Mouse (Mus musculus): Measurements from ENCODE around the gene Fam166b. TPM values are rescaled to one million over a fixed set of nuclear protein-coding genes. Genes with fewer than 3 reads are reported as not detected.

The Fam166b gene
- total and polyA plus RNA-seq, 3 experiments: 0.11 TPM; not detected in 2

DNA sequence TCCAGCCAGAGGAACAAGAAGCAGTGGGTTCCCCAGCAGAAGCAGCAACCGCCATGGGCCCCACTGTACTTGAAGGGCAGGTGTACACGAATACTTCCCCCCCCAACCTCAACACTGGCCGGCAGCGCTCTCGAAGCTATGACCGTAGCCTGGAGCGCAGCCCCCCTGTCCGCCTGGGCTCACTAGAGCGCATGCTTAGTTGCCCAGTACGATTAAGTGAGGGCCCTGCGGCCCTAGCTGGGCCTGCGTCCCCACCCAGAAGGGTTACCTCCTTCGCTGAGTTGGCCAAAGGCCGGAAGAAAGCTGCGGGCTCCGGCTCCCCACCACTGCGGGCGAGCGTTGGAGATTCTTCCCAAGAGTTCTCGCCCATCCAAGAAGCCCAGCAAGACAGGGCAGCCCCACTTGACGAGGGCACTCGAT lies 12.9 kb downstream of the Fam166b start:
- peaks cover 2% of the 10 kb centered on the region for H3K36me3 ChIP-seq (replicated peaks)

DNA sequence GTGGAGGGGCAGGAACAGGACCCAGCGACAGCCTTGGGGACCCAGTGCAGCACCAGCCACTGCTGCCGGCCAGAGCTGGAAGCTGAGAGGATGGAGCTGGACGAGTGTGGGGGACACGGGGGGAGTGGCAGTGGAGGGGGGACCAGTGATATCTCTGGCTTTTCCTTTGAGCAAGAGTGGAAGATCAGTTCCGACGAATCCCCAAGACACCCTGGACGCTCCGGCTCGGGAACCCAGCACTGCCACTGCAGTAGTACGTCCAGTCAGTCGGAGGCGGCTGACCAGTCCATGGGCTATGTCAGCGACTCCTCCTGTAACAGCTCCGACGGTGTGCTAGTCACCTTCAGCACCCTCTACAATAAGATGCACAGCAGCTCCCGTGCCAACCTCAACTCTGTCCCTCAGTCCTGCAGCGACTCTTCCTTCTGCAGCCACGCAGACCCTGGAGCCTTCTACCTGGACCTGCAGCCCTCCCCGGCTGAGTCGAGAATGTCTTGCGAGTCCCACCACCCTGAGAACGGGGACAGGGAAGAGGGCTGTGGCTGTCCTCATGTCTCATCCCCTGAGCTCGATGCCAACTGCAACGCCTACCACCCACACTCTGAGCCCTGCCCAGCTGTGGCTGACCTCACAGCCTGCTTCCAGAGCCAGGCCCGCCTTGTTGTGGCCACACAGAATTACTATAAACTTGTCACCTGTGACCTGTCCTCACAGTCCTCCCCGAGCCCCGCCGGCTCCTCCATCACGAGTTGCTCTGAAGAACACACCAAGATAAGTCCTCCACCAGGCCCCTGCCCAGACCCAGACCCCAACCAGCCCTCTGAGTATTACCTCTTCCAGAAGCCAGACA lies 13.5 kb downstream of the Fam166b start:
- H3K4me3 ChIP-seq (ENCODE audit: low read depth, low read length): peak overlapping the region; percentile 45; the same call in 1 of the 2 replicates
- H3K36me3 ChIP-seq (replicated peaks): peaks cover 2% of the 10 kb centered on the region
- peaks cover 23% of the 10 kb centered on the region for H3K9me3 ChIP-seq (replicated peaks)
- peaks cover 75% of the 10 kb centered on the region for H3K4me1 ChIP-seq (ENCODE audit: insufficient read depth, low read depth, low read length)
- no peak for ATAC-seq (ENCODE audit: extremely low read depth, insufficient number of reproducible peaks, low FRiP score, poor library complexity, severe bottlenecking)
- TF ChIP-seq GATA2 (IDR thresholded peaks at IDR 0.05; ENCODE audit: borderline replicate concordance, low read depth, low read length): no peak
- no peak for TF ChIP-seq GATA1 (IDR thresholded peaks at IDR 0.05; ENCODE audit: borderline replicate concordance, low read length)
- no peak for TF ChIP-seq CTCF (IDR thresholded peaks at IDR 0.05; ENCODE audit: low read depth, low read length)
- no peak for TF ChIP-seq POLR2AphosphoS5 (IDR thresholded peaks at IDR 0.05; ENCODE audit: insufficient replicate concordance, low read depth, low read length)
- no peak for DNase-seq (ENCODE audit: low spot score)
- no peaks in the 10 kb centered on the region for H3K27me3 ChIP-seq (ENCODE audit: insufficient read depth, low read length)

More for the DNA sequence above, 12.9 kb downstream of the Fam166b start:
- ATAC-seq (ENCODE audit: extremely low read depth, insufficient number of reproducible peaks, low FRiP score, poor library complexity, severe bottlenecking): no peak
- peak overlapping the region; percentile 15; the same call in 1 of the 2 replicates for H3K4me3 ChIP-seq (ENCODE audit: low read depth, low read length)
- TF ChIP-seq CTCF (IDR thresholded peaks at IDR 0.05; ENCODE audit: low read depth, low read length) (no peak), POLR2AphosphoS5 (IDR thresholded peaks at IDR 0.05; ENCODE audit: insufficient replicate concordance, low read depth, low read length) (no peak), GATA1 (IDR thresholded peaks at IDR 0.05; ENCODE audit: borderline replicate concordance, low read length) (no peak), GATA2 (IDR thresholded peaks at IDR 0.05; ENCODE audit: borderline replicate concordance, low read depth, low read length) (no peak), TAL1 (conservative IDR thresholded peaks at IDR 0.05; ENCODE audit: low read depth, low read length) (no peak)
- H3K4me1 ChIP-seq (ENCODE audit: insufficient read depth, low read depth, low read length): peaks cover 77% of the 10 kb centered on the region
- peaks cover under 1% of the 10 kb centered on the region; the same call in 1 of the 2 replicates for H3K27me3 ChIP-seq (ENCODE audit: insufficient read depth, low read length)
- no peak for DNase-seq (ENCODE audit: low spot score)
- H3K9me3 ChIP-seq (replicated peaks): peaks cover 23% of the 10 kb centered on the region

DNA sequence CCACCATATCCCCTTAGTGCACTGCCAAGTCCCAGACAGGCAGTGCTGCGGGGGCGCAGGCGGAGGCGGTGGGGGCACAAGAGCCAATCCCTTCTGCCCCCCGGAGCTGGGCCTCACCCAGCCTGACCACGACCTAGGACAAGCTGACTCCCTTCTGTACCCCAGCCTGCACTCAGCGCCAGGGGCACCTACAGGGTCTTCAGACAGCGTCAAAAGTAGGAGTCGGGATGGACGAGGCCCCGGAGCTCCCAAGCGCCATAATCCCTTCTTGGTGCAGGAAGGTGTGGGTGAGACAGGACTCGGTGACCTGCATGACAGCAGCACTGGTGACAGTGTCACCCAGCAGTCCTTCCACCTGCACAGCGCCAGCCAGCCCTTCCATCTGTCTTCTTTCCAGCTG lies 14.2 kb downstream of the Fam166b start:
- TF ChIP-seq GATA2 (IDR thresholded peaks at IDR 0.05; ENCODE audit: borderline replicate concordance, low read depth, low read length) (no peak), CTCF (IDR thresholded peaks at IDR 0.05; ENCODE audit: low read depth, low read length) (no peak), TAL1 (conservative IDR thresholded peaks at IDR 0.05; ENCODE audit: low read depth, low read length) (no peak), POLR2AphosphoS5 (IDR thresholded peaks at IDR 0.05; ENCODE audit: insufficient replicate concordance, low read depth, low read length) (no peak), GATA1 (IDR thresholded peaks at IDR 0.05; ENCODE audit: borderline replicate concordance, low read length) (no peak)
- Histone ChIP-seq H3K27me3 (ENCODE audit: insufficient read depth, low read length) (no peaks in the 10 kb centered on the region), H3K4me1 (ENCODE audit: insufficient read depth, low read depth, low read length) (peaks cover 68% of the 10 kb centered on the region), H3K36me3 (replicated peaks) (peaks cover 2% of the 10 kb centered on the region), H3K9me3 (replicated peaks) (peaks cover 23% of the 10 kb centered on the region), H3K4me3 (ENCODE audit: low read depth, low read length) (peak overlapping the region; percentile 45; the same call in 1 of the 2 replicates)
- DNase-seq (ENCODE audit: low spot score) (no peak), ATAC-seq (ENCODE audit: extremely low read depth, insufficient number of reproducible peaks, low FRiP score, poor library complexity, severe bottlenecking) (no peak)

DNA sequence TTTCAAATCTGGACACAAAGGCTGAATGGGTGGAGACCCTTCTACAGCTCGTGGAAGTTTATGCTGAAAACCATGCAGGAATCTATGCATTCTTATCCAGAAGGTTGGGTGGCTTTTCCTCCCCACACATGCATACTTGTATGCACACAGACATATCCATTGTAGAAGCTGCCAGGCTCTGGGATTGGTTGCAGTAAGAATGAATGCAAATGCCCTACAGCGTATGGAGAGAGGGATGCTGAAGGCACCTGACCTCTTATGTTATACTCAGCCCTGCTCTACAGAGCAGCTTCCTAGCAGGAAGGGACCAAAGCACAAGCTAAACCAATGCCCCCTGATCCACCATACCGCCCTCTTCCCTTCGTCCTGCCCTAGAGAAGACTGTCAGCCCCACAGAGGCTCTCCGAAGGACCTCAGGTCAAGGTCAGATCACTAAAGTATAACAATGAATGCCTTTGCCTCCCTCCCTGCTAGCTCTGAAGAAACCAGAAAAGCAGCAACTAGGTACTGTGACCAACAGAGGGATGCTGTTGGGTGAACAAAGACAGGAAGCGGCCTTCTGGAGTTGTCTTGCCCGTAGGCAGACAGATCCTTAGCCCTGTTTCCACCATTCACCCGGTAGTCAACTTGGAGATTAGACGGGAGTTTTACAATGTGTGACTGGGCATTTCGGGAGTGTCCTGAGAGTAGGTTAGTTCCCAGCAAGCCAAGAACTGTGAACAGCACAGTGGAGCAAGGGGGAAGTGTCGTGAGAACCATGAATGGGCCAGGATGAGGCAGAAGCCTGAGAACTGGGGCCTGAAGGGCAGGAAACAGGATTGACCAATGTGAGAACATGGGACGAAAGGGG lies 21.6 kb downstream of the Fam166b start:
- no peak overlapping the region for H3K4me3 ChIP-seq (ENCODE audit: low read depth, low read length)
- H3K27me3 ChIP-seq (ENCODE audit: insufficient read depth, low read length): peaks cover 45% of the 10 kb centered on the region
- H3K4me1 ChIP-seq (ENCODE audit: insufficient read depth, low read depth, low read length): peaks cover 11% of the 10 kb centered on the region
- DNase-seq (ENCODE audit: low spot score) (no peak), ATAC-seq (ENCODE audit: extremely low read depth, insufficient number of reproducible peaks, low FRiP score, poor library complexity, severe bottlenecking) (no peak)
- TF ChIP-seq CTCF (IDR thresholded peaks at IDR 0.05; ENCODE audit: low read depth, low read length) (no peak), GATA2 (IDR thresholded peaks at IDR 0.05; ENCODE audit: borderline replicate concordance, low read depth, low read length) (no peak), POLR2AphosphoS5 (IDR thresholded peaks at IDR 0.05; ENCODE audit: insufficient replicate concordance, low read depth, low read length) (no peak), TAL1 (conservative IDR thresholded peaks at IDR 0.05; ENCODE audit: low read depth, low read length) (no peak), GATA1 (IDR thresholded peaks at IDR 0.05; ENCODE audit: borderline replicate concordance, low read length) (no peak)
- H3K9me3 ChIP-seq (replicated peaks): no peaks in the 10 kb centered on the region
- no peaks in the 10 kb centered on the region for H3K36me3 ChIP-seq (replicated peaks)

DNA sequence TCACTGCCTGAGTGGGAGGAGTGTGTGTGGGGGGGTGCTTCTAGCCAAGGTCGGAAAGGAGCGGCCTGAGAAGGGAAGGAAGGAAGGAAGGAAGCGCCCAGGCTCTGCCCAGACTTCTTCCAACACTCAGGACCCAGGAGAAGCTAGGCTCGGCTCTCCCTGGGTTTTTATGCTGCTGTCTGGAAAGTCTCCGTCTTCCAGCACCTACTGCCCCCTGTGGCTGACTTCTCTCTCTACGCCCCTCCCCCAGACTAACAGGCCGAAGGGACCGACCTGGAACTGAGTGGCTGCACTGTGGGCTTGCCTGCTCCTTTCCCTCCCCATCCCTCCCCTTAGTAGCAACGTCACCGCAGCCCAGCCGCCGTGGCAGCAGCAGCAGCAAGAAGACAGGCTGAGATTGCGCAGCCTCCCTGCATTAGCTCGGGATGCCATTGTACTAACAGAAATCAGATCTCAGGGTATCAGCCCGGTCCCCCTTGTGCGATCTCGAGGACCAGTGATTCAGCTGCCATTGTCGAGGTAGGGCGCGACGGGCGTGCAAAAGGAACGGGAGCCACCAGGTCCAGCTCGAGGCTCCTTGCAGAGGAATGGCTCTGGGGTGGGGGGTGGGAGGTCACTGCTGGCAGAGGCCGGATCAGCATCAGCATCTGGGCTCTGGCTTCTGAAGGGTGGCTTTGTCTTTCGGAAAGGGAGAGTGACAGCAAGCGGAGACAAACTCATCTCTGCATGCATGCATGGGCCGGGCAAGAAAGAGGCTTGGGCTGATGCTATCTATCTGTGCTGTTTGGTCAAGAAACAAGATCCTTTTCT lies 22.6 kb downstream of the Fam166b start:
- TF ChIP-seq GATA2 (IDR thresholded peaks at IDR 0.05; ENCODE audit: borderline replicate concordance, low read depth, low read length) (no peak), GATA1 (IDR thresholded peaks at IDR 0.05; ENCODE audit: borderline replicate concordance, low read length) (no peak), POLR2AphosphoS5 (IDR thresholded peaks at IDR 0.05; ENCODE audit: insufficient replicate concordance, low read depth, low read length) (no peak), TAL1 (conservative IDR thresholded peaks at IDR 0.05; ENCODE audit: low read depth, low read length) (no peak), CTCF (IDR thresholded peaks at IDR 0.05; ENCODE audit: low read depth, low read length) (no peak)
- Histone ChIP-seq H3K9me3 (replicated peaks) (no peaks in the 10 kb centered on the region), H3K27me3 (ENCODE audit: insufficient read depth, low read length) (peaks cover 52% of the 10 kb centered on the region), H3K4me3 (ENCODE audit: low read depth, low read length) (no peak overlapping the region), H3K4me1 (ENCODE audit: insufficient read depth, low read depth, low read length) (peaks cover 7% of the 10 kb centered on the region), H3K36me3 (replicated peaks) (no peaks in the 10 kb centered on the region)
- DNase-seq (ENCODE audit: low spot score) (no peak), ATAC-seq (ENCODE audit: extremely low read depth, insufficient number of reproducible peaks, low FRiP score, poor library complexity, severe bottlenecking) (no peak)
